Mouse (Mus musculus) midbrain, embryonic 15.5 days (tissue): Measurements from ENCODE around the gene Rnps1. TPM values are rescaled to one million over a fixed set of nuclear protein-coding genes. Genes with fewer than 3 reads are reported as not detected.
"Not testable (repeated sequence)": the region's sequence is repeated elsewhere in the genome, so short reads cannot be mapped to it uniquely, and the experiment has no call there.

Experiments used
- ATAC-seq: fragments of 200-750 bp; cut with Nextera tagmentation; replicated peaks from 2 replicates; pipeline ENCODE4 v1.8.0; 2017; ENCODE audit warnings: moderate TSS enrichment
- H3K27ac ChIP-seq: fragments of 300-500 bp; sonication (generic); 2 replicates; pipeline ENCODE4 v1.5.1; 2015; ENCODE audit warnings: mild to moderate bottlenecking, inconsistent platforms
- H3K27me3 ChIP-seq: fragments of 300-500 bp; sonication (generic); replicated peaks from 2 replicates; pipeline ENCODE4 v1.6.1; 2015; ENCODE audit warnings: inconsistent platforms
- H3K36me3 ChIP-seq: fragments of 300-500 bp; sonication (generic); replicated peaks from 2 replicates; pipeline ENCODE4 v1.6.1; 2015; ENCODE audit warnings: inconsistent platforms
- H3K4me1 ChIP-seq: fragments of 300-500 bp; sonication (generic); 2 replicates; pipeline ENCODE4 v1.6.1; 2015; ENCODE audit warnings: inconsistent platforms
- H3K4me2 ChIP-seq: fragments of 300-500 bp; sonication (generic); 2 replicates; pipeline ENCODE4 v1.6.1; 2015; ENCODE audit warnings: inconsistent platforms, mild to moderate bottlenecking, moderate library complexity
- H3K4me3 ChIP-seq: fragments of 300-500 bp; sonication (generic); 2 replicates; pipeline ENCODE4 v1.5.1; 2015; ENCODE audit warnings: mild to moderate bottlenecking, inconsistent platforms
- H3K9ac ChIP-seq: fragments of 300-500 bp; sonication (generic); 2 replicates; pipeline ENCODE4 v1.6.1; 2015; ENCODE audit warnings: mild to moderate bottlenecking, inconsistent platforms
- H3K9me3 ChIP-seq: fragments of 300-500 bp; sonication (generic); 2 replicates; pipeline ENCODE4 v1.6.1; 2016; ENCODE audit warnings: inconsistent platforms
- WGBS: fragments of 180-500 bp; shearing (Covaris S2); methylation state at CpG from one replicate; pipeline ENCODE4 v1.1.7; 2015; ENCODE audit warnings: mixed read lengths; 5-methylcytosine and 5-hydroxymethylcytosine counted together
- polyA plus RNA-seq: library from polyadenylated mRNA; unstranded; fragments of >200 nt; fragmentation: Nextera tagmentation; extraction: Ambion mirVana; gene quantifications from 2 replicates; pipeline ENCODE4 v1.2.1, GENCODE M21; 2015

The Rnps1 gene
- polyA plus RNA-seq, 1 experiment from 2014 or later = 368 TPM

DNA sequence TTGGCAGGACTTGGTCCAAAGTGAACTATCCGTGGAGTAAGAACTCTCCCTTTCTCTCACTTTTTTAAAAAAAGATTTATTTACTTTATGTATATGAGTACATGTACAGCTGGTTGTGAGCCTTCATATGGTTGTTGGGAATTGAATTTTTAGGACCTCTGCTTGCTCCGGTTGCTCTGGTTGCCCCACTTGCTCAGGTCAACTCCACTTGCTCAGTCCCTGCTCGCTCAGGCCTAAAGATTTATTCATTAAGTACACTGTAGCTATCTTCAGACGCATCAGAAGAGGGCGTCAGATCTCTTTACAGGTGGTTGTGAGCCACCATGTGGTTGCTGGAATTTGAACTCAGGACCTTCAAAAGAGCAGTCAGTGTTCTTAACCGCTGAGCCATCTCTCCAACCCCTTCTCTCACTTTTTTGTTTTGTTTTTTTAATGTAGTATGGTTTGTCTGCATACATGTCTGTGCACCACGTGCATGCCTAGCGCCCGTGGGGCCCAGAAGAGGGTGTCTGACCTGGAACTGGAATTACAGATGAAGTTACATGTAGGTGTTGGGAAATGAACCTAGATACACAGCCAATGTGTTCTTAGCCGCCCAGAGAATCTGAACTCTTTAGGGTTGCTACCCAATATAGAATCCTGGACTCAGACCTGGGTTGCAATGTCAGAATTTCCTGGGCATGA is 41.3 kb downstream of the Rnps1 start:
- H3K4me2 ChIP-seq = peak overlapping the region; percentile 82
- peaks cover 15% of the 10 kb centered on the region for H3K4me1 ChIP-seq
- not testable (repeated sequence) for H3K9me3 ChIP-seq, H3K9ac ChIP-seq, H3K27me3 ChIP-seq, H3K36me3 ChIP-seq
- peak overlapping the region; percentile 92; the same call in 1 of the 2 replicates for H3K27ac ChIP-seq
- peak overlapping the region; percentile 88 for H3K4me3 ChIP-seq
- peak; percentile 4; the same call in 1 of the 2 replicates for ATAC-seq
- WGBS = 49% methylated on average over 10 of the region's 10 CpGs

DNA sequence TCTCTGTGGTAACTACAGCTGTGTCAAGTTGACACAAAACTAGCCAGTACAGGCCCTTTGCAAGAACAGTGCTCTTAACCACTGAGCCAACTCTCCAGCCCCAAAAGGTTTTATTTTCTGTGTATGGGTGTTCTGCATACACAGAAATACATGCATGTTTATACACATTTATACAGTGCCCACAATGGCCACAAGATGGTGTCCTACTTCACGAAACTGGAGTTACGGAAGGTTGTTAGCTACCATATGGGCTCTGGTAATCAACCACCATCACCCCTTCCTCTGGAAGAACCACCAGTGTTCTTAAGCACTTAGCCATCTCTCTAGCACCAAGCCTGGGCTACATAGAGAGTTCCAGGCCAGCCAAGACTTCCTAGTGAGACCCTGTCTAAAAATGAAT is 47.2 kb downstream of the Rnps1 start:
- no peak overlapping the region for H3K4me2 ChIP-seq
- H3K4me1 ChIP-seq = no peaks in the 10 kb centered on the region
- no peaks in the 10 kb centered on the region for H3K27me3 ChIP-seq
- no peak overlapping the region for H3K27ac ChIP-seq
- H3K9ac ChIP-seq = no peak overlapping the region
- H3K36me3 ChIP-seq = no peaks in the 10 kb centered on the region
- no peak for ATAC-seq
- no peaks in the 10 kb centered on the region for H3K9me3 ChIP-seq
- WGBS = 75% methylated on average over 2 of the region's 2 CpGs
- no peak overlapping the region for H3K4me3 ChIP-seq

DNA sequence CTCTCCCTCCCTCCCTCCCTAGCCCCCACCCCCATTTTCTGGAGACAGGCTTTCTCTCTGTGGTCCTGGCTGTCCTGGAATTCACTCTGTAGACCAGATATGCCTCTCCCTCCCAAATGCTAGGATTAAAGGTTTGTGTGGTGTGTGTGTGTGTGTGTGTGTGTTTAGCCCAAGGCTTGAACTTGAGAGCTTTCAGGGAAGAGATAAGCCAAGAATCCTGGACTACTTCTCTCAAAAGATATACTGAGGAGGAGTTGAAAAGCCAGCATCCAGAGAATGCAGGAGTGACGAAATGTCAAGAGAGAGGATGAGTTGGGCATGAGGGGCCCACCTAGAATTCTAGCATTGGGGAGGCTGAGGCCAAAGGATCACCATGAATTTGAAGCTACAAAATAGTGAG is 48.6 kb downstream of the Rnps1 start:
- ATAC-seq = no peak
- H3K4me3 ChIP-seq = no peak overlapping the region
- no peaks in the 10 kb centered on the region for H3K4me1 ChIP-seq
- no peak overlapping the region for H3K27ac ChIP-seq
- H3K9me3 ChIP-seq = no peaks in the 10 kb centered on the region
- 88% methylated on average over 1 of the region's 1 CpGs for WGBS
- no peaks in the 10 kb centered on the region for H3K36me3 ChIP-seq
- no peak overlapping the region for H3K9ac ChIP-seq
- H3K27me3 ChIP-seq = no peaks in the 10 kb centered on the region
- H3K4me2 ChIP-seq = no peak overlapping the region

DNA sequence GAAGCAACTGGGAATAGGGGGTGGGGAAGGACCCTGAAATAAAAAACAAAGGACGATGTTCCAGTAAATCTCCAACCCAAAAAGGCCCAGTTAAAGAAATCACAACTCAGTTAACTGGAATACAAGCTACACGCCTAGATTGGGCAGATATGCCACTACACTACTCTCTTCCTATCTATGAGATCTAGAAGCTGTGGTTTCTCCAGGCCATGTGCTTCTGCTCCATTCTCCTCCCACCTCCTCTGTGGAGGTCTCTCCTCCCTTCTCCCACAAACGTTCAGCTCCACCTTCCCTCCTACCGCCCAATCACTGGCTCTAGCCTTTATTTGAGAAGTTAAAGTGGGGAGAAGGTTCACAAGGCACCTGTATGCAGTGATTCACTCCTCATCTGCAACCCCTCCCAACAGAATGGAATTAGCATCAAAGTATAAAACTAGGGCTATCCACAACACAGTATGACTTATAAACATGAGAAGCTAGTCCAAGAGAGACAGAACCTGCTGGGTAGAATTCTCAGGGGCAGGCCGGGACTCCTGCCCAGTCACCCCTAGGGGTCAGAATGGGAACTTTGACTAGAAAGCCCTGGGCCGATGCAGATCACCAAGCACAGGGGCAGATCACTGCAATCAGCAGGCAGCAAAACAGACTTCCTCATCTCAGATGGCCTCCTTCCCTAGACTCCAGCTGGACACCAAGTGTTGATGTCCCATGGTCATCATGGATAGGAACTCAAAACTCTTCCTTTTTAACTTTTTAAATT is 49.2 kb downstream of the Rnps1 start:
- no peak overlapping the region for H3K4me2 ChIP-seq
- H3K36me3 ChIP-seq = no peaks in the 10 kb centered on the region
- H3K4me1 ChIP-seq = no peaks in the 10 kb centered on the region
- H3K9me3 ChIP-seq = no peaks in the 10 kb centered on the region
- ATAC-seq = no peak
- WGBS = 59% methylated on average over 6 of the region's 6 CpGs
- H3K27ac ChIP-seq = no peak overlapping the region
- no peaks in the 10 kb centered on the region for H3K27me3 ChIP-seq
- H3K4me3 ChIP-seq = no peak overlapping the region
- no peak overlapping the region for H3K9ac ChIP-seq

DNA sequence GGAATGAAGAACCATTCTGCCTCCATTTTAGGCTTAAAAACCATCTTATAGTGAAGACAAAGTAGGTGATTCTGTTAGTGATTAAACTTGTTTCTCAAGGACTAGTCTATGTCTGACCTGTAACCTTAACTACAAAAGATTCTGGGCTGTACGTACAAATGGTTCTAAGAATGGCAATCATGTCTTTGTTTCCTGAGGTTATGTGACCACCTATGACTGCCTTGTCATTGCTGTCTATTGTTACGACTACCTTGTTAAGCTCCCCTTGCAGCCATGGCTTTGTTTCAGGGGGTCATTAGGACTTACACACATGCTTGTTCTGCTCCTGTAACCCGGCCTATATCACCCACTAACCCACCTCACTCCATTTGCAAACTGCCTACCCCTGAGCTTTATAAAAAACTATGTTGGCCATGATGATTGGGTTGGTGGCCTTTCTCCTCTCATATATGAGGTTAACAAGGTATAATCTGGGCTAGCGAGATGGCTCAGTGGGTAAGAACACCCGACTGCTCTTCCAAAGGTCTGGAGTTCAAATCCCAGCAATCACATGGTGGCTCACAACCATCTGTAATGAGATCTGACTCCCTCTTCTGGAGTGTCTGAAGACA is 54.4 kb downstream of the Rnps1 start:
- ATAC-seq = no peak
- Histone ChIP-seq H3K9me3 (no peaks in the 10 kb centered on the region), H3K4me3 (no peak overlapping the region), H3K36me3 (no peaks in the 10 kb centered on the region), H3K4me2 (no peak overlapping the region), H3K27ac (no peak overlapping the region), H3K4me1 (peaks cover 24% of the 10 kb centered on the region), H3K27me3 (no peaks in the 10 kb centered on the region), H3K9ac (no peak overlapping the region)
- 91% methylated on average over 5 of the region's 5 CpGs for WGBS

DNA sequence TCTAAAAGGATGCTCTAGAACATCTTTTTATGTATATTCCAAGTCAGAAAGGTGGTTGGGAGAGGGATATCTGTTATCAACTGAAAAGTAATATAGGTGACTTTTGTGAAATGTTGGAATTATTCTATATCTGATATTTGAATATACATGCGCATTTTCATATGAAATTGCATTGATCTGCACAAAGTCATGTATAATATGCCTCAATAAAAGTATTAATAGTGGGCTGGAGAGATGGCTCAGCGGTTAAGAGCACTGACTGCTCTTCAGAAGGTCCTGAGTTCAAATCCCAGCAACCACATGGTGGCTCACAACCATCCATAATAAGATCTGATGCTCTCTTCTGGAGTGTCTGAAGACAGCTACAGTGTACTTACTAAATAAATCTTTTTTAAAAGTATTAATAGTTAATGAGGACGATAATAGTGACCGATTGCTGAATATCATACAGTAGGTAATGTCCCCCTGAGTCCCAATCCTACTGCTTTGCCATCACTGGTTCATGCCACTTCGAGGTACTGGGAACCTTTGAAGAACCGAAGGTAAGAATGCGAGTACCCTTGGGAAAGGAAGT is 55.1 kb downstream of the Rnps1 start:
- 0 out of 2 replicates have a peak, but pooled peaks cover 2% of the 10 kb centered on the region for H3K36me3 ChIP-seq
- peak overlapping the region; percentile 81 for H3K27ac ChIP-seq
- H3K9ac ChIP-seq = peak overlapping the region; percentile 62
- 20% methylated on average over 7 of the region's 7 CpGs for WGBS
- H3K4me2 ChIP-seq = peak overlapping the region; percentile 99
- H3K4me3 ChIP-seq = peak overlapping the region; percentile 67
- H3K4me1 ChIP-seq = peaks cover 24% of the 10 kb centered on the region
- no peak; the same call in 1 of the 2 replicates for ATAC-seq
- H3K9me3 ChIP-seq = no peaks in the 10 kb centered on the region
- no peaks in the 10 kb centered on the region for H3K27me3 ChIP-seq

DNA sequence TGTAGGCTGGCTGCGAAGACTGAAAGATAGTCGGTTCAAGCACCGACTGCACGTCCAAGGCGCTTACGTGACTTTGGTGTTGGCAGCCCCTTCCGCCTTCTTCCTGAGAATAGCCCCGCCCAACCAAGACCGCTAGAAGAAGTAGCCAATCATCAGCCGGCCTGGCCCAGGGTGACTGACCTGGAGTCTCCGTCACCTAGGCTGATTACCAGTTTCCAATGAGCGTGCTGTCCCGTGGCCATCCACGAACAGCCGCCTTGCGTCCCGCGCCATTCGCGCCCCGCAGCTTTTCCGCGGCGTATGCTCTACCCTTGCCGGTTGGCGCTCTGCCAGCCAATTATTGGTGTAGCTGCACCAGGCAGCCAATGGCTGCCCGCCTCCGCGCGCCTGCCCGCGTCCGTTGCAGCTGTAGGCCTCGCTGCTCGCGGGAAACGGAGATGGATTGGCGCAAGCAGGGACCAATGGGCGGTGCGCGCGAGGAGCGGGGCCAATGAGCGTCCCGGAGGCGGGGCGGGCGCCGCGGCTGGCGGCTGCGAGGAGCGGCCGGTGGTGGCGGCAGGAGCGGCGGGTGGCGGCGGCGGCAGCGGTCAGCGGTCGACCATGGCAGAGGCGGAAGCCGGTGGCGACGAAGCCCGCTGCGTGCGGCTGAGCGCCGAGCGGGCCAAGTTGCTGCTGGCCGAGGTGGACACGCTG is 55.7 kb downstream of the Rnps1 start, which contains the start of the genes E4f1 and Pgp:
E4f1 (minus strand) TSS at position 404 of the 693 bp plus-strand sequence.
Pgp (plus strand) TSS at position 483 of the 693 bp plus-strand sequence.
- H3K9ac ChIP-seq = peak within 1 kb of the TSS; percentile 62
- no peaks in the 10 kb centered on the region for H3K9me3 ChIP-seq
- peak; percentile 98 for ATAC-seq
- H3K36me3 ChIP-seq = 0 out of 2 replicates have a peak, but pooled peaks cover 2% of the 10 kb centered on the region
- H3K4me1 ChIP-seq = peaks cover 24% of the 10 kb centered on the region
- peak within 1 kb of the TSS; percentile 81 for H3K27ac ChIP-seq
- H3K4me3 ChIP-seq = peak within 1 kb of the TSS; percentile 67
- WGBS = under 1% methylated on average over 70 of the region's 75 CpGs
- peak within 1 kb of the TSS; percentile 99 for H3K4me2 ChIP-seq
- no peaks in the 10 kb centered on the region for H3K27me3 ChIP-seq

DNA sequence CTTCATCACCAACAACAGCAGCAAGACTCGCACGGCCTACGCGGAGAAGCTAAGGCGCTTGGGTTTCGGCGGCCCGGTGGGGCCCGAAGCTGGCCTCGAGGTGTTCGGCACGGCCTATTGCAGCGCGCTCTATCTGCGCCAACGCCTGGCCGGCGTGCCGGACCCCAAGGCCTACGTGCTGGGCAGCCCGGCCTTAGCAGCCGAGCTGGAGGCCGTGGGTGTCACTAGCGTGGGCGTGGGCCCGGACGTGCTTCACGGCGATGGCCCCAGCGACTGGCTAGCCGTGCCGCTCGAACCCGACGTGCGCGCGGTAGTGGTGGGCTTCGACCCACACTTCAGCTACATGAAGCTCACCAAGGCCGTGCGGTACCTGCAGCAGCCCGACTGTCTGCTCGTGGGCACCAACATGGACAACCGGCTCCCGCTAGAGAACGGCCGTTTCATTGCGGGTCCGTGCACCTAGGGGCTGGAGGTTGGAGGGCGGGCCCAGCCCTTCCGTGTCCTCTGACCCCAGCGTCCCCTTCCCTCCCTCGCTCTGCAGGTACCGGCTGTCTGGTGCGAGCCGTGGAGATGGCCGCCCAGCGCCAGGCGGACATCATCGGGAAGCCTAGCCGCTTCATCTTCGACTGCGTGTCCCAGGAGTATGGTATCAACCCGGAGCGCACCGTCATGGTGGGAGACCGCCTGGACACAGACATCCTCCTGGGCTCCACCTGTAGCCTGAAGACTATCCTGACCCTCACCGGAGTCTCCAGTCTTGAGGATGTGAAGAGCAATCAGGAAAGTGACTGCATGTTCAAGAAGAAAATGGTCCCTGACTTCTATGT is 56.5 kb downstream of the Rnps1 start:
- H3K9ac ChIP-seq = peak overlapping the region; percentile 62
- peak; percentile 22 for ATAC-seq
- H3K36me3 ChIP-seq = peaks cover 9% of the 10 kb centered on the region
- WGBS = under 1% methylated on average over 68 of the region's 68 CpGs
- no peaks in the 10 kb centered on the region for H3K27me3 ChIP-seq
- peak overlapping the region; percentile 67 for H3K4me3 ChIP-seq
- peak overlapping the region; percentile 81 for H3K27ac ChIP-seq
- peaks cover 24% of the 10 kb centered on the region for H3K4me1 ChIP-seq
- H3K4me2 ChIP-seq = peak overlapping the region; percentile 99
- no peaks in the 10 kb centered on the region for H3K9me3 ChIP-seq

DNA sequence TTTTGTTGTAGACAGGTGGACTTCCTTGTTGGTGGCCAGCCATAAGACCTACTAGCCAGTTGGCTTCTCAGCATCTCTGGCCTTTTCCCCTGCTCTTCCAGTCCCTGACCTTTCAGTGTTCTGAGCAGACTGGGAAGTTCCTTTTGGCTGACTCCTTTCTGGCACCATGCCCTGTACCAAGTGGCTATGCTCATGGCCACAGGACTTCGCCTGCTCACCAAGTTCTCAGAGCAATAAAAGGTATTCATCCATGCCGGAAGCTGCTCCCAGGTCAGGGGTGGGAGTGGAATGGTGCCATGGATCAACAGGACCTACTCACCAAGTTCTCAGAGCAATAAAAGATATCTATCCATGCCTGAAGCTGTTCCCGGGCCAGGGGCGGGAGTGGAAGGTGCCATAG is 58.1 kb downstream of the Rnps1 start:
- Histone ChIP-seq H3K27ac (no peak overlapping the region), H3K4me1 (peaks cover 27% of the 10 kb centered on the region), H3K9ac (no peak overlapping the region), H3K4me3 (no peak overlapping the region), H3K27me3 (no peaks in the 10 kb centered on the region), H3K4me2 (peak overlapping the region; percentile 99; the same call in 1 of the 2 replicates), H3K36me3 (peaks cover 18% of the 10 kb centered on the region), H3K9me3 (no peaks in the 10 kb centered on the region)
- ATAC-seq = no peak
- WGBS = 89% methylated on average over 4 of the region's 4 CpGs

DNA sequence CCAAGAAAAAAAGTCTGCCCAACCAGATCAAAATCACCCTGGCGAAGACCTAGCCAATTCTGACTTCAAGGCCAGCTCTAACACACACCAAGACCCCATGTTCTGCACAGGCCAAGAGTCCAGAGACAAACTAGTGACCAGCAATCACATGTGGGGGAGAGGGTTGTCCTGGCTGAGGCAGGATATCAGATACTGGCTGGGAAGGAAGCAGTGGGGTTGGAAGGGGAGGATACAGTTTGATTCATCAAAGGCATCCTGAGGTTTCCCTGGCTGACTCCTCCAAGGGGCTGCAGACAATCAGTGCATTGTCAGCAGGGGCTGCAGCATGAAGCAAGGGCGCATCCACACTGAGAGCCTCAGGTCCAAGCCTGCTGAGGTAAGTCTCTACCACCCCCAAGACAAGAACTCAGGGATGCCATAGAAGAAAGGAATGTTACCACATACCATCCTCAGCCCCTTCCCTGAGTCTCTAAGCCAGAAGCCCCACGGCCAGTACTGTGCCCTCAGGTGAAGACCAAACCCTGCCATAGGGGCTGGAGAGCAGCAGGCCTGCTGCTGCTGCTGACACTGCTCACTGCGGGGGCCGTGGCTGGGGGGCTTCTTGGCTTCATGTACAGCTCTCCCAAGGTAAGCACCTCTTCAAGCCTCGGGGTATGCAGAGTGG is 59.4 kb downstream of the Rnps1 start, which contains the start of gene Bricd5:
Bricd5 (plus strand) TSS at position 273 of the 664 bp plus-strand sequence.
- 87% methylated on average over 6 of the region's 6 CpGs for WGBS
- Histone ChIP-seq H3K27me3 (no peaks in the 10 kb centered on the region), H3K4me3 (no peak within 1 kb of the TSS), H3K4me2 (peak within 1 kb of the TSS; percentile 2; the same call in 1 of the 2 replicates), H3K36me3 (peaks cover 18% of the 10 kb centered on the region), H3K9ac (no peak within 1 kb of the TSS), H3K27ac (no peak within 1 kb of the TSS), H3K4me1 (peaks cover 36% of the 10 kb centered on the region), H3K9me3 (no peaks in the 10 kb centered on the region)
- ATAC-seq = no peak
